Mouse (Mus musculus): ENCODE results near the gene Bcl11b.

Gene Bcl11b

GRCm38 (mm10) chr12:107971081-107971780 is 32.2 kb downstream of the Bcl11b start:
- DNase-seq (ENCODE audit: low read depth, low spot score), result no peak

GRCm38 (mm10) chr12:107970637-107971036 is 32.8 kb downstream of the Bcl11b start:
- DNase-seq (ENCODE audit: low read depth, low spot score), result no peak

GRCm38 (mm10) chr12:107969841-107970371 is 33.5 kb downstream of the Bcl11b start:
- peak; percentile 66 for DNase-seq (ENCODE audit: low read depth, low spot score)

- no peak for DNase-seq (ENCODE audit: low read depth, low spot score)
These were observed 34.3 kb downstream of the Bcl11b start for GRCm38 (mm10) chr12:107969126-107969525.

- DNase-seq (ENCODE audit: low read depth, low spot score), result no peak
These were observed 35.1 kb downstream of the Bcl11b start for GRCm38 (mm10) chr12:107968331-107968730.

- DNase-seq (ENCODE audit: low read depth, low spot score), result no peak
These were observed 36.4 kb downstream of the Bcl11b start for GRCm38 (mm10) chr12:107967026-107967425.

GRCm38 (mm10) chr12:107965103-107965502 is 38.3 kb downstream of the Bcl11b start:
- no peak for DNase-seq (ENCODE audit: low read depth, low spot score)

- no peak for DNase-seq (ENCODE audit: low read depth, low spot score)
These were observed 38.9 kb downstream of the Bcl11b start for GRCm38 (mm10) chr12:107964396-107965085.

- no peak for DNase-seq (ENCODE audit: low read depth, low spot score)
These were observed 40.5 kb downstream of the Bcl11b start for GRCm38 (mm10) chr12:107962852-107963251.

GRCm38 (mm10) chr12:107961843-107962242 is 41.6 kb downstream of the Bcl11b start:
- no peak for DNase-seq (ENCODE audit: low read depth, low spot score)

- no peak for DNase-seq (ENCODE audit: low read depth, low spot score)
These were observed 42.5 kb downstream of the Bcl11b start for GRCm38 (mm10) chr12:107960789-107961491.

GRCm38 (mm10) chr12:107960365-107960764 is 43.0 kb downstream of the Bcl11b start:
- peak; percentile 31 for DNase-seq (ENCODE audit: low read depth, low spot score)

GRCm38 (mm10) chr12:107959872-107960271 is 43.5 kb downstream of the Bcl11b start:
- no peak for DNase-seq (ENCODE audit: low read depth, low spot score)

GRCm38 (mm10) chr12:107953044-107953684 is 50.2 kb downstream of the Bcl11b start:
- DNase-seq (ENCODE audit: low read depth, low spot score), result no peak

- no peak for DNase-seq (ENCODE audit: low read depth, low spot score)
These were observed 51.1 kb downstream of the Bcl11b start for GRCm38 (mm10) chr12:107952318-107952724.

GRCm38 (mm10) chr12:107950667-107951179 is 52.7 kb downstream of the Bcl11b start:
- DNase-seq (ENCODE audit: low read depth, low spot score), result peak; percentile 37

- DNase-seq (ENCODE audit: low read depth, low spot score), result no peak
These were observed 54.0 kb downstream of the Bcl11b start for GRCm38 (mm10) chr12:107949416-107949815.

- no peak for DNase-seq (ENCODE audit: low read depth, low spot score)
These were observed 61.3 kb downstream of the Bcl11b start for GRCm38 (mm10) chr12:107942100-107942499.

- DNase-seq (ENCODE audit: low read depth, low spot score), result no peak
These were observed 62.6 kb downstream of the Bcl11b start for GRCm38 (mm10) chr12:107940774-107941173.

- no peak for DNase-seq (ENCODE audit: low read depth, low spot score)
These were observed 64.2 kb downstream of the Bcl11b start for GRCm38 (mm10) chr12:107939177-107939576.

- DNase-seq (ENCODE audit: low read depth, low spot score), result no peak
These were observed 66.4 kb downstream of the Bcl11b start for GRCm38 (mm10) chr12:107936972-107937371.
